Mouse (Mus musculus) spleen, postnatal 0 days (tissue): ENCODE measurements around the gene Mymx. TPM values are rescaled to one million over a fixed set of nuclear protein-coding genes. Genes with fewer than 3 reads are reported as not detected.

ENCODE experiments used
- polyA plus RNA-seq: library from polyadenylated mRNA; unstranded; fragments of >200 nt; fragmentation: Nextera tagmentation; extraction: Ambion mirVana; gene quantifications from 2 replicates; pipeline ENCODE4 v1.2.1, GENCODE M21; 2015

Gene Mymx
- polyA plus RNA-seq: 0.35 TPM in 1 of 2 replicates, not detected in the other

DNA sequence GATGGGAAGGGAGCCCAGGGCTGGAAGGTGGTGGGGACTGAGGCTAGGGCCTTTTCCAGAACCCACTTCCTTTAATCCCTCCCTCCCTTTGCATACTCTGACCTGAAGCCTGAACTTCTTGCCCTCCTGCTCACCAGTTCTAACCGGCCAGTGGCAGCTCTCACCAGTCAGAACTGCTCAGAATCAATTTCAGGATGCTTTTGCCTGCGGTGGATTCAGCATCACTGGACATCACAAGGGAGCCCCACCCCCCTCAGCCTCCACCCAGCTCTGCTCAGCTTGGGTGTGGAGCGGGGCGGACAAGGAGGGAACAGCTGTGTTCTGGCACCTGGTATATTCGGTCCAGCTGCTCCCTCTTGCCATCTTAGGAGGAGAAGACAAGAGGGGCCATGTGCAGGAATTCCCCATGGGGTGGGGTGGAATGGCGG, at the start of gene Mymx:
TSS of gene Mymx (minus strand) at position 226 of the 428 bp plus-strand sequence.

DNA sequence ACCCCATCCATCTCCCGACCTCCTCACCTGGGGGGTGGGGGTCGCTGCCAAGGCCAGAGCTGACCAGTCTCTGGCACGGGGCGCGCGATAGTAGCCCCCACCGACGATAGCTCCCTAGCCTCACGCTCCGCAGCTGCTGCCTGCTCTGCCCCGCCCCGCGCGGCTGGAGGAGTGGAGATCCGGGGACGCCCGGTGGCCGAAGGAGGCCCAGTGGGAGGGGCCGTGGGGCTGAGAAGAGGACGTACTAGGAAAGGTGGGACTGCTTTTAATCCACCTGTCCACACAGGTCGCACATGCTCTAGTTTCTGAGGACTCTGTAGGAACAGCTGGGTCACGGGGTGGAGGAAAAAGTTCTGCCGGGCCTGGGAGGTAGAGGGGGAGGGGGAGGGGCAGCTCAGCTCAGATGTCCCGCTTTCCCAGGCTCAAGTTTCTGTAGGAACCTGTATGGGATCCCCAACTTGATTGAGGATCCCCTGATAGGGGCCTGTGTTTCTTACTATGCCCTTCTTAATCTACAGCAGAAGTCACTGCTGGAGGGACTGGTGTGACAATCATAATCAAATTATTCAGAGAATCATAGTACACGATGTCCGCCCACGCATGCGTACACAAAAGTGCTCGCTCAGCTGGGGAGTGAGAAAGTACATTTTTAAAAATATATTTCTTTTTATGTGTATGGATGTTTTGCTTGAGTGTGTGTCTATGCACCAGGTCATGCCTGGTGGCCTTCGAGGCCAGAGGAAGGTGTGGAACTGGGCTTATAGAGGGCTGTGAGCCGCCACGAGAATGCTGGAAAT, 2.3 kb downstream of the Mymx start, which contains the start of gene Slc29a1:
TSS of gene Slc29a1 (minus strand) at position 161 of the 797 bp plus-strand sequence.

DNA sequence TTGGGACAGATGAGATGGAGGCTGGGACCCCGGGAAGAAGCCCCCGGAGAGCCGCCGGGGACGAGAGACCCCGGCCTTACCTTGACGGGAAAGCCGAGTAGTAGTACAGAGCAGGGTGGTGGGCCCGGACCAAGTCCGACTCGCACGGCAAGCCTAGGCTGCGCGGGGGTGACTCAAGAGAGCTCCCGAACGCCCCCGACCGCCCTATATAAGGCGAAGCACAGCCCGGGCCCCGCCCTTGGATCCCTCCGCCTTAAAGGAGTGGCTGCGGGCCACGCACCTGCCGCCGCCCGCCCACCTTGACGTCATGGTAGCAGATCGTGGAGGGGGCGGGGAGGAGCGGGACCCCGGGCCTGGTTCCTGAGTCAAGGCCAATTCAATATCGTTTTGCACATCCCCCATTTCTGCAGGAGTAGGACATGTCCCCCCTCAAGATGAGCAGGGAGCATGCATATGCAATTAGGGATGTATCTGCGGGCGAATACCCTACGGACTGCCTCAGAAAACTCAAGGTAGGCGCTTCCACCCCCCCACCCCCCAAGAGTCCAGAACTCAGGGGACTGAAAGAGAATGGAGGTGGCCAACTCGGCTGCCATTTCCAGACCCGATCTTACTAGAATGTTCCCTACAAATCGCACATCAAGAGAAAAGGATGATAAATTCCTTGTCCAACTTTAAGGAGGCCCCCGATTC, 28.7 kb downstream of the Mymx start, which contains the start of gene Hsp90ab1:
TSS of gene Hsp90ab1 (minus strand) at position 185 of the 693 bp plus-strand sequence.

DNA sequence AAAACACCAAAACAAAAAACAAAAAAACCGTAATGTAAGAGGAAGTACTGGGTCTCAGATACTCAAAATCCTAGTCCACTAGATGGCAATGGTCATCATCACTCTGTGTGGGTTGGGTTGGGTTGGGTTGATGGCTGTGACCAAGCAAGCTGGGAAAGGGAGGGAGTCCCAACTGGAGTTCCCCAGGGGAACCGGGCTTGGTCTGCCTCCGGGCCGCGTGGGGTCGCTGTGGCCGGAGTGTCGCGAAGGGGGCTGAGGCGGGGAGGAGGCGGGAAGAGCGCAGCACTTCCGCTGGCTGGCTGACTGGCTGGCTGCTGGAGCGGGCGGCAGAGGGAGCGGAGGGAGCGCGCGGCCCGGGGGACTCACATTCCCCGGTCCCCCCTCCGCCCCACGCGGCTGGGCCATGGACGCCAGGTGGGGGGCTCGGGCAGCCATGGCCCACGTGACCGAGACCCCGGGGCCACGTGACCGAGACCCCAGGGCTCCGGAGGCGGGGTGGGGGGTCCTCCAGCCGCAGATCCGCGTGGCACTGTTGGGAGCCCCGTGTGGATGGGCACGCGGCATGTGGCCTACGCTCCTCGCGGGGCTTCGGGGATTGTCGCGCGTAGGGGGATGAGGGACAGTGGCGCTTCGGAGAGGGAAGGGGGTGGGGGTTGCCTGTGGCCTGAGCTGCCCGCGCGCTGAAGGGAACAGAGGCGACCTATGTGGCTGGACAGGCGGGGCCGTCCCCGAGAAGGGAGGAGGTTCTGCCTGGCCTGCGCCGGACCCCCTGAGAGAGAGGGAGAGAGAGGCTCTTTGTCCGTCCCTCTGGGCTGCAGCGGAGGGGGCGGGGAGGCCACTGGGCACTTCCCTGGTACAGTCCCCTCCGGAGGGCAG, 38.0 kb downstream of the Mymx start, which contains the start of gene Slc35b2:
TSS of gene Slc35b2 (plus strand) at position 220 of the 876 bp plus-strand sequence.

DNA sequence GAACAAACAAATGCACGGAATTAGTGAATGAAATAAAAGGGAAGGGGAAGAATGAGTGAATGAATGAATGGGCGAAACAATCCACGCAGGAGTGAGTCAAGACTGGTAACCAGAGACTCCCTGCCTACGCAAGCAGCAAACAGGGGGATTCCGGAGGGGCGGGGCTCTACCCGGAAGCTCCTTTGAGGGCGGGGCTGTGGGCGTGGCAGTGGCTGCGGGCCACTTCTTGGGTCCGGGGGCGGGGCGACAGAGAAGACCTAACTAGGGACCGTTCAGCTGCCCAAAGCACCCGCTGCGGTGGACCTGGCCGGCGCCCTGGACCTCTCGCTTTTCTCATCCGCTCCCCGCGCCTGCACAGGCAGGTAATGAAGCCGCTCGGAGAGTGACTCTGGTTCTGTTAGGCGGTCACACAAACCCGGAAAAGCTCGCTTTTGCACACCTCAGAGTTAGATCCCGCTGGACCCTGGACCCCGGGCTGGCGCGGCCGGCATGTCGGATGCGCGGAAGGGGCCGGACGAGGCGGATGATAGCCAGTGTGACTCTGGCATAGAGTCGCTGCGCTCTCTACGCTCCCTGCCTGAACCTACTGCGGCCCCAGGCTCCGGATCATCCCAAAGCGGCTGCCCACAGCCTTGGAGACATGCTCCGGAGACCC, 46.3 kb downstream of the Mymx start, which contains the start of gene Nfkbie:
TSS of gene Nfkbie (plus strand) at position 252 of the 655 bp plus-strand sequence.

Other genes with a start within 250 kb of the Mymx start
- 47.0 and 47.8 TPM in 2 replicates for gene Cdc5l, start 168.4 kb downstream of the Mymx start, polyA plus RNA-seq
- 0.27 and 0.49 TPM in 2 replicates for gene Spats1, start 126.7 kb downstream of the Mymx start, polyA plus RNA-seq
- 4.8 and 5.2 TPM in 2 replicates for gene Aars2, start 95.3 kb downstream of the Mymx start, polyA plus RNA-seq
- not detected in 2 replicates for gene Tcte1, start 78.7 kb downstream of the Mymx start, polyA plus RNA-seq
- 0.13 TPM in 2 replicates for gene Tmem151b, start 52.4 kb downstream of the Mymx start, polyA plus RNA-seq
- gene Nfkbie, start 46.4 kb downstream of the Mymx start, polyA plus RNA-seq: 3.7 and 6.2 TPM in 2 replicates
- 51.8 and 57.2 TPM in 2 replicates for gene Slc35b2, start 38.2 kb downstream of the Mymx start, polyA plus RNA-seq
- 776 and 792 TPM in 2 replicates for gene Hsp90ab1, start 28.8 kb downstream of the Mymx start, polyA plus RNA-seq
- gene Slc29a1, start 2.5 kb downstream of the Mymx start, polyA plus RNA-seq: 221 and 224 TPM in 2 replicates
- 0.05 and 0.15 TPM in 2 replicates for gene Capn11, start 57.2 kb upstream of the Mymx start, polyA plus RNA-seq
- 128 and 137 TPM in 2 replicates for gene Mrpl14, start 84.2 kb upstream of the Mymx start, polyA plus RNA-seq
- 5.7 and 7.3 TPM in 2 replicates for gene Tmem63b, start 84.8 kb upstream of the Mymx start, polyA plus RNA-seq
- gene 1600014C23Rik, start 131.7 kb upstream of the Mymx start, polyA plus RNA-seq: not detected in 2 replicates